Mouse (Mus musculus) limb, embryonic 10.5 days (tissue): Measurements from ENCODE around the gene Cyb561. TPM values are rescaled to one million over a fixed set of nuclear protein-coding genes. Genes with fewer than 3 reads are reported as not detected.

Source experiments
- DNase-seq: peaks from one replicate; pipeline ENCODE4 v3.0.0-alpha.2; 2017; ENCODE audit warnings: low spot score
- H3K27ac ChIP-seq: fragments of 300-500 bp; sonication (generic); 2 replicates; pipeline ENCODE4 v1.5.1; 2016; ENCODE audit warnings: mild to moderate bottlenecking
- H3K27me3 ChIP-seq: fragments of 300-500 bp; sonication (generic); 2 replicates; pipeline ENCODE4 v1.6.1; 2016; ENCODE audit warnings: low read depth, mild to moderate bottlenecking; ENCODE audit not compliant: poor library complexity, severe bottlenecking
- H3K36me3 ChIP-seq: fragments of 300-500 bp; sonication (generic); 2 replicates; pipeline ENCODE4 v1.6.1; 2016; ENCODE audit warnings: mild to moderate bottlenecking, moderate library complexity
- H3K4me1 ChIP-seq: fragments of 300-500 bp; sonication (generic); 2 replicates; pipeline ENCODE4 v1.6.1; 2016
- H3K4me3 ChIP-seq: fragments of 300-500 bp; sonication (generic); 2 replicates; pipeline ENCODE4 v1.5.1; 2016; ENCODE audit warnings: mild to moderate bottlenecking, moderate library complexity
- H3K9me3 ChIP-seq: fragments of 300-500 bp; sonication (generic); replicated peaks from 2 replicates; pipeline ENCODE4 v1.6.1; 2016; ENCODE audit warnings: mild to moderate bottlenecking
- WGBS: fragments of 180-500 bp; shearing (Covaris S2); methylation state at CpG from one replicate; pipeline ENCODE4 v1.1.7; 2016; 5-methylcytosine and 5-hydroxymethylcytosine counted together
- polyA plus RNA-seq: library from polyadenylated mRNA; unstranded; fragments of >200 nt; fragmentation: Nextera tagmentation; extraction: Ambion mirVana; gene quantifications from 2 replicates; pipeline ENCODE4 v1.2.1, GENCODE M21; 2016

Cyb561 gene
- polyA plus RNA-seq, 1 experiment from 2014 or later, result 7.1 TPM

DNA sequence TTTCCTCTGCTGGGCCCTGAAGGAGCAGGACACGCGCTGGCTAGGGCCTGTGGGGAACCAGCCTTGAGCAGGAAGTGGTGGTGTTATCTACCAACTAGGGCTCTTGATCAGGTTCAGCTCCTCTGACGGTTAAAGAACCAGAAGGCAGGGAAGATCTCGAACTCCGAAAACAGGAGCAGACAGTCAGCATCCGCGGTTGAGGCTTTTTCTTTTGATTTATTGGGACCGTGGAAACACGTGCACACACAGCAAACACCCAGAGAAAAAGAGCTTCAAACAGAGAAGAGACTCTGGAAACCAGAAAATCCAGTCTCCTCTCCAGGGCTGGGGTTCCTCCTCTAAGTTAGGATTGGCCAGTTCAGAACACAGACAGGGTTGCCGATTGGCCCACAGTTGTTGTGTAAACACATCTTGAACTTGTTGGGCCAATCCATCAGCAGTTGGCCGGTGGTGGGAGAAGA lies 6.4 kb downstream of the Cyb561 start:
- Histone ChIP-seq H3K4me3 (no peak overlapping the region), H3K36me3 (no peaks in the 10 kb centered on the region), H3K9me3 (no peaks in the 10 kb centered on the region), H3K27me3 (peaks cover 45% of the 10 kb centered on the region), H3K27ac (no peak overlapping the region), H3K4me1 (peaks cover 42% of the 10 kb centered on the region)
- no peak for DNase-seq
- WGBS, result 51% methylated on average over 11 of the region's 11 CpGs

DNA sequence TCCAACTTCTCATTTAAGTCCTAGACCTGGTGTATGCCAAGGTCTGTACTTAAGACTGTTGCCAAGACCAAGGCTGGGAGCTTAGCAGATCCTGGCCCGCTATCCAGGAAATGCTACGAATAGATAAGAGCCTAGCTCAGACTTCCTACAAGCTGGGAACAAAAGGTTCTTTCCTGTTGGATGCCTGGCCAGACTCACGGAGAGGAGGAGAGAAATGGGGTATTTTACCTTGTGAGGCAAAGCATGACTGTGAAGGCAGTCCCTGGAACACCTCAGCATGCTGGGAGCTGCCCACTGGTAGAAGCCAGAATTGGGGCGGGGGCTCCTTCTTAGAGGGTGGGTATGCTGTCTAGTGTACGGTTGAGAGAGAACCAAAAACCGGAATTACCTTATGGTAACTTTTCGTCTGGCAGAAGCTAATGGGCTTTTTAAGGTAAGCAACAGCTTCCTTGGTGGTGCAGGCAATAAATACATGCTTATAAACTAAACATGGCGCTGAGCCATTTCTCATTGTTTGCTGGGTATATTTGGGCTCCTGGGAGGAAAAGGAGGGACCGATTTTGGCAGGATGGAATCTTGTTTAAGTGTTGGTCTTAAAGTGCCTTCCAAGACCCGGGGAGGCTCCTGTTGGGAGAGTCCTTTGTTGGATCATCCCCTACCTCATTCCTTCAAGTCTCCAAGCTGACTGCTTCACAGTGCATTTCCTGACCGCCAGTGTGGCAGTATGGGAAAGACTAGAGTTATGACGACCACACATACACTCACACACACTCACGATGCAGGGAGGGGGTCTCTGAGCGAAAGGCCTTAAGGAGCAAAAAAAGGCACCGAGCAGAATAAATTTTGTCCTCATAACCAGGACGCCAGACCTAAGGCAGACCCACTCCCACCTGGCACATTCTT lies 8.1 kb downstream of the Cyb561 start:
- Histone ChIP-seq H3K4me3 (peak overlapping the region; percentile 79), H3K4me1 (peaks cover 39% of the 10 kb centered on the region), H3K9me3 (no peaks in the 10 kb centered on the region), H3K27me3 (peaks cover 60% of the 10 kb centered on the region), H3K27ac (peak overlapping the region; percentile 82), H3K36me3 (no peaks in the 10 kb centered on the region)
- 83% methylated on average over 16 of the region's 16 CpGs for WGBS
- DNase-seq, result no peak

DNA sequence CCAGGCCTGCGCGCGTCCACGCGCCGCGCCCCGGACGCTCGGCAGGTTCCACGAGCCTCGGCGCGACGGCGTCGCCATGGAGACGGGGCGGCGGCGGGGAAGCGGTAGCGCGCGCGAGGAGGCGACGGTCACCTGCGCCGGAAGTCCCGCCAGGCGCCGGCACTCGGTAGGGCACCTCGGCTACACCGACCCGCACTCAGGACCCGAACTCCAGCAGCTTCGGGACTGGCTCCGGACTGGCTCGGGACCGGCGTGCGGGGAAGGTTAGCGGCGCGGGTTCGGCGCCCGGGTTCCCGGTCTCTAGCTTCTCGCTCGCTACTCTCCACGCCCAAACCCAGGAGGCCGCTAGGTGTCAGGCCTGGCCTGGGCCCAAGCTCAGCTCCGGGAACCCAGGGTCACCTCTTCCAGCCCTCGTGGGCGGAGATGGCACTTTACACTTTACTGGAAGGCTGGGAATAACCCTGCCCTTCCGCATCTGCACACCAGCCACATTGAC lies 9.0 kb downstream of the Cyb561 start:
- Histone ChIP-seq H3K4me1 (peaks cover 39% of the 10 kb centered on the region), H3K36me3 (no peaks in the 10 kb centered on the region), H3K9me3 (no peaks in the 10 kb centered on the region), H3K27me3 (peaks cover 69% of the 10 kb centered on the region), H3K4me3 (peak overlapping the region; percentile 79), H3K27ac (peak overlapping the region; percentile 82)
- peak; percentile 76 for DNase-seq
- WGBS, result under 1% methylated on average over 59 of the region's 59 CpGs

DNA sequence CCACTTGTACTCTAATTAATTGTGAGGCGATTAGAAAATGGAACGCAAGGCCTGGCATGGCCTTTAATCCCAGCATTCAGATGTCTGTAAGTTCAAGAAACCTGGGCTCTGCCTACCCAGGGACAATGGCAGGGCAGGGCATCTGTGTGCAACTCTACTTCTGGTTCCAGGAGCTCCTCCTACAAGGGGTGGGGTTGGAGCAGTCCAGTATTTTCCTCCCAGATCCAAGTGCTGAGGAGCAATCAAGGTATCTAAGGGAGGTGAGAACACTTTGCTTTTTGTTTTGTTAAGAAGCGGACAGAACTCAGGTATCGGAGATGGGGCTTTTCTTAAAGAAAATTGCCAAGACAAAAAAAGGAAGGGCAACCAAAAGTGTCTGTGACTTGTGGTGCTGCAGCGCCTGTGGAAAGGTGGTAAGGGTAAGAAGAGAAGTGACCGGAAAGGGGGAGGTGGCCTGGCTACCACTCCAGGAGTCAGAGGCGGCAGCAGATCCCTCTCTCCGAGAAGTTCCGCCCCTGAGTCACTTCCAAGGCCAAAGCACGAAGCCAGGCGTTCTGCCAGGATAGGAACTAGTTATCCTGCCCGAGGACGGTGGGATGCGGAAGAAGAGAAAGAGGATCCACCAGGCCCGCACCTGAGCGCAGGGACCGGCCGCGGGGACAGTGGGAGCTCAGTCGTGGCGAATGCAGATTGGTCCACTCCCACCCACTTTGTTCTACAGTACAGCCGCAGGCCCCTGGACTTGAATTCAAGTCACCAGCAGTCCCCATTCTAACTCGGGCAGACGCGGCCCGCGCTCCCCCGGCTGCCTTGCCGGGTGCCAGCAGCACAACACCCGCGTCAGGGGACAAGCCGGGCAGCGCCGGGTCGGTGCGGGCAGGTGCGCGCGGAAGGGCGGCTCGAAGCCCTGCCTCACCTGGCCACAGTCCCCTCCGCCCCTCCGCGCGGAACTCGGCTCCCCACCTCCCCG lies 9.7 kb downstream of the Cyb561 start:
- H3K27me3 ChIP-seq, result peaks cover 69% of the 10 kb centered on the region
- H3K4me3 ChIP-seq, result peak overlapping the region; percentile 79
- WGBS, result 6% methylated on average over 47 of the region's 47 CpGs
- peak overlapping the region; percentile 82 for H3K27ac ChIP-seq
- H3K9me3 ChIP-seq, result no peaks in the 10 kb centered on the region
- peaks cover 40% of the 10 kb centered on the region for H3K4me1 ChIP-seq
- no peaks in the 10 kb centered on the region for H3K36me3 ChIP-seq
- peak; percentile 57 for DNase-seq

DNA sequence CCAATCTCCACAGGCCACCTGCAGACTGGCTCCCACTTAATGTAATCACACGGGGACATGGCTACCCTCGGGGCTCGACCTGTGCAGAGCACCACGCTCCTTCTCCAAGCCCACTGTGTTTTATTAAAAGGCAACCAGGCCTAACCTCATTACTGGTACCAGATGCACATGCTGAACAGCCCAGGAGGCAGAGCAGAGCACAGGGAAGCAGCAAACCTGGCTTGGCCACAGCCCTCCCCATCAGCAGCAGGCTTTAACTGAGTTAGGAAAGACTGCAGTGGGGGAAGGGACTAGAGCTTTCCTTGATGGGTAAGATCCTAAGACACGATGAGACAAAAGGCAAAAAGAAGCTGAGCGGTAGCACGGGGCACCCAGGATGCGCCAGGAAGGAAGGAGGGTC lies 11.2 kb downstream of the Cyb561 start:
- no peak for DNase-seq
- no peak overlapping the region for H3K27ac ChIP-seq
- 73% methylated on average over 8 of the region's 8 CpGs for WGBS
- H3K27me3 ChIP-seq, result peaks cover 69% of the 10 kb centered on the region
- peaks cover 35% of the 10 kb centered on the region for H3K4me1 ChIP-seq
- H3K4me3 ChIP-seq, result no peak overlapping the region
- H3K36me3 ChIP-seq, result no peaks in the 10 kb centered on the region
- no peaks in the 10 kb centered on the region for H3K9me3 ChIP-seq

DNA sequence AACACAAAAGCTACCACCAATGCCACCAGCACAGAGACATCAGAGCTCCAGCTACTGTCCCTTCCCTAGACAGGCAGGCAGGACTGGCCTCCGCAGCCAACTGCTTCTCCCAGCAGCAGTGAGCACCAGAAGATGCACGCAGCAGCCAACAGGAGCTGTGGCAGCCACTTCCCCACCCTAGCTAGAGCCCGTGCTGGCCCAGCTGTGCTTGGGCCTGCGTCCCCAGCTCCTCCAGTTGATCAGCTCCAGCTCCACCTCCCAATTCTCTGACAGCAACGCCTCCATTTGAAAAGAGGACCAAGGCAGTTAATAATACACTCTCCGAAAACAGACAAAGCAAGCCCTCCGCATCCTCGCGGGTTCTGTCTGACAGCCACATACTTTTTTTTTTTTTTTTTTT lies 14.4 kb downstream of the Cyb561 start:
- no peaks in the 10 kb centered on the region for H3K9me3 ChIP-seq
- H3K4me1 ChIP-seq, result peaks cover 27% of the 10 kb centered on the region
- H3K4me3 ChIP-seq, result no peak overlapping the region
- DNase-seq, result no peak
- peaks cover 44% of the 10 kb centered on the region for H3K27me3 ChIP-seq
- 74% methylated on average over 9 of the region's 9 CpGs for WGBS
- H3K36me3 ChIP-seq, result no peaks in the 10 kb centered on the region
- H3K27ac ChIP-seq, result no peak overlapping the region

DNA sequence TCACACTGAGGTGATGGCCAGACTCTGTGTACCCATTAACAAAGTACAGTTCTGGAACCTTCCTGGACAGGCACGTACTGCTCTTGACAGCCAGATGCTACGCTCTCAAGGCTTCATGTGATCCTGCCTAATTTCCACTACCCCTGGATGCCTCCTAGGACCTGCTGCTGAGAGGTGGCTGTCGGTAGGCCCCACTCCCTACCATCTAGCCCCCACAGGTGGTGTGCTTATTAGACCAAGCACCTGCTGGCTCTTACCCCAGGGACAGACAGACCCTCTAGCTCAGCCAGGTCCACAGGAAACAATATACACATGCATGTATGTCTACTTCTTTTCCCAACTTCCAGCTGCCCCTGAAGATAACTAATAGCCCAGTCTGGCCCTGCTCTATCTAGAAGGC lies 16.2 kb downstream of the Cyb561 start:
- Histone ChIP-seq H3K4me1 (peaks cover 16% of the 10 kb centered on the region; the same call in 1 of the 2 replicates), H3K27ac (no peak overlapping the region), H3K4me3 (no peak overlapping the region), H3K27me3 (peaks cover 26% of the 10 kb centered on the region), H3K36me3 (no peaks in the 10 kb centered on the region), H3K9me3 (no peaks in the 10 kb centered on the region)
- 93% methylated on average over 3 of the region's 3 CpGs for WGBS
- no peak for DNase-seq

DNA sequence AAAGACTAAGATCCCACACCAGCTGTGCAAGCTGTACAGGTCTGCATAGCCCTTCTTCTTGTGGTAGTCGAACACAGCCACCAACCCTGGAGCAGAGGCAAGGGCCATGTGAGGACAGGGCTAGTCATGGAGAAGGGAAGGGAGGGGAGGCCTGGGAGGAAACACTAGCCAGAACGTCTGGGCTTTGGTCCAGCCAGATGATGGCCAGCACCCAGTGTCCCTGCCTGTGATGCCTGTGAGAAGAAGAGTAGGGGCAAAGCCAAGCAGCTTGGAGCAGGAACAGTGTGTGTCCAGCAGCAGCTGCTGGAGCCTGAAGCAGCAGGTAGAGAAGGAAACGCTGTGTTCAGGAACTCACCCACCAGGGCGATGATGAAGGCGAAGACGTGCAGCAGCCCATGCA lies 16.9 kb downstream of the Cyb561 start:
- Histone ChIP-seq H3K27me3 (peaks cover 19% of the 10 kb centered on the region), H3K4me1 (0 out of 2 replicates have a peak, but pooled peaks cover 12% of the 10 kb centered on the region), H3K9me3 (no peaks in the 10 kb centered on the region), H3K27ac (no peak overlapping the region), H3K4me3 (no peak overlapping the region), H3K36me3 (no peaks in the 10 kb centered on the region)
- WGBS, result 94% methylated on average over 6 of the region's 6 CpGs
- no peak for DNase-seq

DNA sequence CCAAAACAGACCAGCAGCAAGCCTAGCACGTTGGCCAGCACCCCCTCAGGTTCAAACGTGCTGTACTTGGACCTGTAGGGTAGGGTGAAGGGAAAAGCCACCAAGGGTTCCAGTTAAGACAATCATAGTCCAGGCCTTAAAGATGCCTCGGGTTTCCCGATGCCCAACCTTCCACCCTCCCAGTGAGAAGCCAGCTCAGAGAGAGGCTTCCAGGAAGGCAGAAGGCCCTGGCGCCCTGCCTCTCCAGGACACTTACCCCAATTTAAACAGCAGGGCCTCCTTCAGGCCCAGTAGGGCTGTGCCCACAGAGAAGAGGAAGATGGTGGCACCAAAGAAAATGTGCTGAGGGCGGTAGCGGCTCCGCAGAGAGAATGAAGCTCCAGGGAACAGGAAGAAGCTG lies 17.6 kb downstream of the Cyb561 start:
- Histone ChIP-seq H3K4me1 (0 out of 2 replicates have a peak, but pooled peaks cover 9% of the 10 kb centered on the region), H3K9me3 (no peaks in the 10 kb centered on the region), H3K4me3 (no peak overlapping the region), H3K27me3 (peaks cover 12% of the 10 kb centered on the region), H3K36me3 (no peaks in the 10 kb centered on the region), H3K27ac (no peak overlapping the region)
- no peak for DNase-seq
- WGBS, result 94% methylated on average over 8 of the region's 8 CpGs

DNA sequence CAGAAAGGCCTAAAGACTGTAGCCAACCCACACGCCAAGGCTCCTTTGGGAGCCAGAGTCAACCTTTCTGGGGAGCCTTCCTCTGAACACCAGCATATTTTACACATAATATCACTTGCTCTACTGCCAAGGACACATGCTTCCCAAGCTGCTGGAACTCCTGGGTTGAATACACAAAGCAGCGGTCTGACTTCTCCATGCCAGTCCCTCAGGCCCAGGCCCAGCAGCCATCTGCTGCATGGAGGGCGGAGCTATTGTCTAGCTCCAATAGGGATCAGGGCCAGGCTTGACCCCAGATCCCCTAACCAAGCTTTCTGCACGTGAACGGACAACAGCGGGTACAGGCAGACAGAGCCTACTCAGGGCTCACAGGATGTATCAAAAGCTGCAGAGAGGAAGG lies 18.3 kb downstream of the Cyb561 start:
- Histone ChIP-seq H3K27me3 (peaks cover 7% of the 10 kb centered on the region), H3K27ac (peak overlapping the region; percentile 33; the same call in 1 of the 2 replicates), H3K9me3 (no peaks in the 10 kb centered on the region), H3K36me3 (no peaks in the 10 kb centered on the region), H3K4me3 (no peak overlapping the region), H3K4me1 (0 out of 2 replicates have a peak, but pooled peaks cover 9% of the 10 kb centered on the region)
- WGBS, result 66% methylated on average over 6 of the region's 6 CpGs
- no peak for DNase-seq

DNA sequence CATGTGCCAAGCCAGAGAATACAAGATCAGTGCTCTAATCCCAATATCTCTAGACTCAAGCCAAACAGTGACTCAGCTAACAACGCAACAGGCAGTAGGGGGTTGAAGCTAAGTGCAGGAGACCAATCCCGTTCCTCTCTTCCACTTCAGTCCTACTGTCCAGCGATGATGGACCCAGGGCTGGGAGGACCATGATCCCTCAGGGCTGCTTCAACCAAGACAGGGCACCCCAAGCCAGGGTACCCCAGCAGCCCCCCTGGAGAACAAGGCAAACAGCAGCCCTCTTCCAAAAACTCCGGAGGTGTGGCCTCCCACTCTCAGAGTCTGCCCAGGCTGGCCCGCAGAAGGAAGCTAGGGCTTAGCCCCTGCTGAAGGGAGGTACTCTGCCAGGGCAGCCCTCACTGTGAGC lies 18.8 kb downstream of the Cyb561 start:
- Histone ChIP-seq H3K4me1 (0 out of 2 replicates have a peak, but pooled peaks cover 9% of the 10 kb centered on the region), H3K9me3 (no peaks in the 10 kb centered on the region), H3K27me3 (peaks cover 2% of the 10 kb centered on the region; the same call in 1 of the 2 replicates), H3K27ac (no peak overlapping the region), H3K4me3 (no peak overlapping the region), H3K36me3 (no peaks in the 10 kb centered on the region)
- no peak for DNase-seq
- WGBS, result 77% methylated on average over 5 of the region's 5 CpGs

DNA sequence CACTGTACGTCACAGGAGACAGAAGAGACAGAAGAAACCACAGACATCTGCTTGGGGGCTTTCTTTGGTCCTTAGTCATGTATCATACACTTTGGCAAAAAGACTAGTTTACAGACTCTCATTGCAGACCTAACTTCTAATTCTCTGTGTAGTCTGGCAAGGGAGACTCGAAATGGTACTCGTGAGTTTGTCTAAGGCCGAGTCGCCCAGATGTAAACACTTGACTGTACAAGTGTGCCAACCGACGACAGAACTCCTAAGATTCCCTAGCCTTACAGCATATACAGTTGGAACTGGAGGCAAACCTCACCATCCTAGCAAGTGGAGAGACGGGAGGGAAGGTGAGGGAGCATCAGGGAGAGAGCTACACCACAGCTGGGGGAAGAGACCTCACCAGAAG lies 19.4 kb downstream of the Cyb561 start:
- no peaks in the 10 kb centered on the region for H3K9me3 ChIP-seq

More for the DNA sequence above, 19.4 kb downstream of the Cyb561 start:
- WGBS, result 87% methylated on average over 8 of the region's 8 CpGs
- DNase-seq, result no peak
- Histone ChIP-seq H3K36me3 (no peaks in the 10 kb centered on the region), H3K27me3 (no peaks in the 10 kb centered on the region), H3K4me3 (no peak overlapping the region), H3K4me1 (0 out of 2 replicates have a peak, but pooled peaks cover 9% of the 10 kb centered on the region), H3K27ac (no peak overlapping the region)
